Mouse (Mus musculus) layer of hippocampus, postnatal 36 days (tissue): ENCODE measurements at regions not wholly inside any gene's neighbourhood (a gene's known extent, or its start where the extent isn't known, plus 50 kb on each side); places are given as distances from the start of the nearest gene placed in this dataset.

Experiments used
- DNase-seq, 2 experiments: peaks; one replicate each; pipeline ENCODE4 v3.0.0; 2022

DNA sequence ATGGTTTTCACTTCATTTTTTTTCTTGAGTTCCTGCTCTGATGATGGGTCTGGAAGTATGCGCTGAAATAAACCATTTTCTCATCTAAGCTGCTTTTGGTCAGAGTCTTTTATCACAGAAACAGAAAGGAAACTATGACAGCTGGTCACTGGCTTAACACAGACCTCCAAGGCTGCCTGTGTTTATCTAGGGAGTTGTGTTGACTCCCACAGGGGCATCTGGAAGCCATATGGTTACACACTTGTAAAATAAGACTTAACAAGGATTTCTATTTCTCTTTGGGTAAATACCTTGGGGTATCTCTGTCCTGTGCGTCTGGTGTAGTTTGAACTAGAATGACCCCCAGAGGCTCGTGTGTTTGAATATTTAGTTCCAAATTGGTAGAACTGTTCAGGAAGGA is 315.5 kb upstream of the Kazn start:
- peak in 1 of 2 experiments; percentile 5 for DNase-seq

DNA sequence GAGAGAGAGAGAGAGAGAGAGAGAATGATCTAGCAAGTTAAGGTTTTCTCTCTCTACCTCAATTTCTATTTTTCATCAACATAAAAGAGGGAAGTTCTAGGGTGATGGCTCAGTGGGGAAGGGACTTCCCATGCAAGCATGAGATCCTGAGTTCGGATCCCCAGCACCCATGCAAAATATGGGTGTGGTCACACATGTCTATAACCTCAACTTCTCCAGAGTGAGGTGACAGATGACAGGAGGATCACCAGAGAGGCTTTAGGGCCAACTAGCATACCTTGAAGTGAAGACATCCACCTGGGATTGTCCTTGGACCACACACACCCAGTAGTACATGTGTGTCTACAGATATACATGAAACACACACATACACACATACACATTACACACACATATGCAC is 306.7 kb upstream of the Kazn start:
- DNase-seq = no peak

DNA sequence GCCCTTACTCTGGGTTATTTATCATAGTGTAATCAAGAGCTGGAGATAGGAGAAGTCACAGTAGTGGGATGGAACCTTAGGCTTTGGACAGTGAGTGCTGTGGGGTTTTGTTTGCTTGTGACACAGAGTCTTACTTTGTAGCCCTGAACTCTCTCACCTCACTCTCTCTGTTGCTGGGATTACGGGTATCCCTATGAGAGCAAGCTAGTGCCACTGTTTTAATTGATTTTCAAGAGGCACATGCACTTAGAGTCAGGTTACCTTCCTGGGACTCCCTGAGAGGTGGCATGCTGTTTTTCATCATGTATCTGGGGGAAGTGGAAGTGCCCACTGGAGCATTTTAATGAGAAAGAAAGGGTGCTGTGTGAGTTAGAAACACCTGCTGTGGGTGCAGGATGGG is 306.0 kb upstream of the Kazn start:
- DNase-seq = no peak

DNA sequence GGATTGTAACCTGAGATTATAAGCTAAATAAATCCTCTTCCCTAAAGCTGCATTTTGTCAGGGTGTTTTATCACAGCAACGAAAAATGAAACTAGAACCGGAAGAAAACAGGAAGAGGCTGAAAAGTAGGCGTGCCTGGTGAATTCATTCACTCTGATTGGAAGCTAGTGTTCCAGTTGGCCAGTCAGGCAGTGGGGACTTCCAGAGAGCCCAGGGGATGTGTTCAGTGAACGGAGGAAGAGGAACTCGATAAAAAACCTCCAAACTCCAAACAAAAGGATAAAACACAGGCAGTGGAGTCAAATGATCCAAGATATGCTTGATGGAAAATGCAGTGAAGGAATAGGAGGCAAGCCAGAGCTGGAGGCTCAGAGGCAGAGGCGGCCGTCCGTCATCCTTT is 305.5 kb upstream of the Kazn start:
- no peak for DNase-seq

DNA sequence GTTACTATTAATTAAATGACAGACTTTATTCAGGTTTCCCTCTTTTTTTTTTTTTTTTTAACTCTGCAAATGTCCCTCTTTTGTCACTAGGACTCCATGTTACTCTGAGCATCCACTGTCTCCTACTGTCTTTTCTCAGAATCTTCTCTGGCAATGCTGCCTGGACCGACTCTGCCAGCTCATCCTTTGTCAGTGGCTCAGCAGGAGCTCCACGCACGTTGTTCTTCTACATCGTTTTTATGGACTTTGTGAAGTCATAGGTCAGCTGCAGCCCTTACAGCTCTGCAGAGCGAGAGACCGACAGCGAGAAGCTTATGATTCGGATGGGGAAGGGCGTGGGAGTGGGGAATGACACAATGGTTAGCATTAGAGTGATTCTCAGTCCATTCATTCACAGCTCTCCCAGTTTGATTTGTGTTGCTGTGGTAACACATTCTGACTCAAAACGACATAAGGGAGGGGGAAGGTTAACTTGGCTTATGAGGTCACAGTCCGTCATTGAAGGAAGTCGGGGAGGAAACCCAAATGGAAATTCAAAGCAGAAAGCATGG is 300.1 kb upstream of the Kazn start:
- peak in 1 of 2 experiments; percentile 22 for DNase-seq

DNA sequence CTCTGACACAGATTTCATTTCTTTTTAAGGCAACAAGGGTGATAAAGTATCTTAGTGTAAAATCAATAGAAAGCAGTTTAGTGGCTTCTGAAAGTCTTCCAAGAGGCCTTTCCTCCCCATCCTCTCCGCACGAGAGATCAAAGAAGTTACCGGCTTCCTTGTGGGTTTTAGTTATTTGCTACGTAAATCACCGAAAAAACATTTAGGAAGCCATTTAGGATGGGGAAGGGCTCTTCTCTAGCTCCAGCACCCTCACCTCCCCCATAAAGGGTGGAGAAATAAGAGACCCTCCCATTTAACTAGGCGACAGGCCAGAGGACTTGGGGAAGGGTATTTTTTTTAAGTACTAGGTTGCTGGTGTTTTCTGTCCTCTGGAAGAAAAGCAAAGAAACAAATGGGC is 287.9 kb upstream of the Kazn start:
- DNase-seq = no peak

DNA sequence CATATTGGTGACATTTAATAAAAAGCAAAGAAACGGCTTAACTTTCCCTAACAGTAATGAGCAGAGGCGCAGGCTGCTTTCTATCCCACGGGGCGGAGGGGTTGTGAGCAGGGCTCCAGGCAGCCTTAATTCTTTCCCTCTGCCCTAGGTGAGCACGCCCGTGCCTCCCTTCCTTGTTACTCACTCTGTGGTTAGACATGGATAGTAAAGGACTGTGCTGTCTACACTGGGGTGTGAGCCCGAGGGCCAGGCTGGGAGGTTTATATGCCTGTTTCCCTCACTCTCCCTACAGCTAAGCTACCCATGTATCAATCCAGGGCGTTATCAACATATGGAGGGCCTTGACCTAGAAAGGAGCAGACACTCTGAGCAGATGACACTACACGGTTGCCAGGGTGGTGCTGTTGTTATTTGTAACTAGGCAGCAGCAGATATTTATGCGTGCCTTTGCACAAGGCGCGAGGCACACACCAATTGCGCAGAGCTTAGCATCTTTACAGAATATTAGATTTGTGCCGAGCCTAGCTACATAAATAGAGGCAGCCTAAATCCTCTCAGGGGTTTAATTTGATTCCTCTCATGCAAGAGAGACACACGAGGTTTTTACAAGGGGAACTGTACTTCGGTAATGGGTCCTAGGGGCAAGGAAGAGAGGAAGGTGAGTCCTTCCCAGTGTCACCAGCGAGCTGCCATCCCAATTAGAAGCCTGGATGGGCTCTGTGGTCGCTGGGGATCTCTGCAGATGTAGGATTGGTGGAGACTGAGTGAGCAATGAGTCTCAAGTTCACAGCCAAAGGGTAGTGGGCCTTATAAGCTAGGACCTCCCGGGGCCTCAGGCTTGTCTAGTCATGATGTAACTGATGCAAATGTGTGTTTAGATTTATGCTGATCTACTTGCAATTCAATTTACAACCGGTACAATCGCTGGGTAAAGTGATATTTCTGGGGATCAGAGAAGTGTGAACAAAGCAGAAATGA is 278.6 kb upstream of the Kazn start:
- DNase-seq = peak; percentile 8 to 23

DNA sequence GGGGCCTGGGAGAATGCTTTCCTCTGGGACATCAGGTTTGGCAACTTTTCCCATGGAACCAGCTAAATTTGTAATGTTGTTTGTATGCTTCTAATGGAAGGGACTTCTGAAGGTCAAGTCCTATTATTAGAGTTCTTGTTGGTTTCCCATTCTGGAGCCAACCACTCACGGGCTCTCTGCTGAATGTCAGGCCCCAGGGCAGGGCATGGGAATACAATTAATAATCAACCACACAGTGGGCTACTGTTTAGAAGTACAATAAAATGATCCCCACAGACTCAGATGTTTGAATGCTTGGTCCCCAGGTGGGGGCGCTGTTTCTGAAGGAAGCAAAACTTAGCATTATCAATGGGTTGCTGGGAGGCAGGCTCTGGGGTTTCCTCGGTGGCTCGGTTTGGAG is 275.6 kb upstream of the Kazn start:
- no peak for DNase-seq

DNA sequence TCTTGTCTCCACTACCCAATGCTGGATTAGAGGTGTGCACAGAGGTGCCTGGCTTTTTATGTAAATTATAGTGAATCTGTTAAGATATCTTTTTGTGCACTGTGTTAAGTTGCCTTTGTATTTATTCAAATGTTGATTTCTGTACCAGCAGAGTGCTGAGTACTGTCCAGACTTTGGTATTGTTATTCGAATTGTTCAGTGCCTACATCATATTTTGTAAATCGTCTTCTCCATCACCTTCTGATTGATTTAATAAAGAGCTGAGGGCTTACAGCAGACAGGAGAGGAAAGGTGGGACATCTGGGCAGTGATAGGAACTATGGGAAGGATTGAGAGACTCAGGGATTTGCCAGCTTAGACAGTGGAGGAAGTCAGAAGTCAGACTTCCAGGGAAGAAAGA is 270.2 kb upstream of the Kazn start:
- DNase-seq = no peak

DNA sequence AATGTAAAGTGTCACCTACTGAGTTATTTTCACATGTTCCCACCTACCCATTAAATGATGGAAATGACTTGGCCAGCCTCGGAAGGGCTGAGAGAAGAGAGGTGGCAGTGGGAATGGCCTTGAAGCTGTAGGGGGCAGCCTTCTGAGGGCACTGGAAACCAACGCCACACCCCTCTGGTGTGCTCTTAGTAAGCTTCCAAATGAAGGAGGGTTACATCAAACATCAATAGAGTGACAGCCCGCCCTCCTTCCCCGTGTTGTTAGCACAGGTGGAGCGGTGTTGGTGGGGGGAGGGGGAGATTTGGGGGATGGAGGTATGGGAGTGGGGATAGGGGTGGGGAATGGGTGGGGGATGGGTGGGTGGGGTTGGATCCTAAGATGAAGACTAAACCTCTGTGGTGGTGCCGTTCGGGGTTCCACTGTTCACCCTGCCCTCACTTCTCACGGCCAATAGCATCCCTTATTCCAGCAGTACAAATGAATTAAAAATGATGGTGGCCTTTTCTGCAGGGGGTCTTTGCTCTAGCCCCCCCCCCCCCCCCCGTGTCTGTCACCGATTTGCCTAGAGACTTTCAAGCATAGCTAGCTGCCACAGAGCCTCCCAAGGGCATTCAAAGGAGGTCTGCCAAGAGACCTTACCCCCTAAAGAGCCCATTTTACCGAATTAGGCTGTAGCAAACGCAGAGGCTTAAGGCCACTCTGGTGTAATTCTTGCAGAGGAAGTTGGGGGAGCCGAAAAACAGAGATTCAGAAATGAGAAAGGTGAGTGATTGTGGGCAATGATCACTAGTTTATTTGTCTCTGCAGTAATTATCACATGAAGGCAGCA is 267.4 kb upstream of the Kazn start:
- DNase-seq = no peak

DNA sequence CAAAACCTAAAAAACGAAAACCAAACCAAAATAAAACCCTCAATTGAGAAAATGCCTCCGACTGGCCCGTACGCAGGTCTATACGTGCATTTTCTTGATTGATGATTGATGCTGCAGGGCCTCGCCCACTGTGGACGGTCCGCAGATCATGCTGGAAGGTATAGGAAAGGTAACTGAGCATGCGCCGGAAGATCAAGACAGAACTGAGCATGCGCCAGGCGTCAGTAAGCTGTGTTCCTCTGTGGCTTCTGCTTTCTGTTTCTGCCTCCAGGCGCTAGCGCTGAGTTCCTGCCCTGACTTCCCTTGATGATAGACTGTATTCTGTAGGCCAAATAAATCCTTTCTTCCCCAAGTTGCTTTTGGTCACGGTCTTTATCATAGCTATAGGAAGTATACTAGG is 264.6 kb upstream of the Kazn start:
- DNase-seq = no peak

DNA sequence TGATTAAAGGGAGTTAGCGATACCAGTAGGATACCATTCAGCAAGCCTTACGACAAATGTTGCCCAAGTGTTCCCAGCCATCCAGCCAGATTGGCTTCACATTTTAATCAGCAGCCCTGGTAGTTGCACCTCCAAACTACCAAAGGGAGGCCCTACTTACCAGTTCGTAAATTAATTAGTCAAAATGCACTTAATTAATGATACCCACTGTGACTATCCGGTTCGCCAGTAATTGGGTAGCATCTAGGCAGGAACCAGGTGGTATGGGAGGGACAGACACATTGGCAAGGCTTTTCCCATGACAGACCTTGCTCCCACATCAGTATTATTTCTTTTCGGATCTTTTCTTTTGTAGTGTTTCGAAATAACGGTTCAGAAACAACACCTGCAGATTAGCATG is 262.0 kb upstream of the Kazn start:
- no peak for DNase-seq

DNA sequence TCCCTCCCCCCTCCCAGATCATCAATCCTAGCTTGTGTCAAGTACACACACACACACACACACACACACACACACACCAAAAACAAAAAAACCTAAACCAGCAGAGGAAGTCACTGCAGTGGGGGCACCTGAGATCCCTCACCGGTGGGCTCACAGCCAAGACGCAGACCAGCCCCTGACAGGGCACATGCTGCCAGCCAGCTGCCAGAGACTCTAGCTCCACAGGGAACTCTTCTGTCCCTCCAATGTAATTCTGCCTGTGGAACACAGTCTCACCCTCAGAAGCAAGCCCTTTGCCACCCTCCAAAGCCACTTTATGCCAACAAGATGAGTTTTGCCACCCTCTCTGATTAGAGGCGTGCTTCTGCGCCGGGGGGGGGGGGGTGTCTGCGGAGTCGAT is 261.3 kb upstream of the Kazn start:
- no peak for DNase-seq

DNA sequence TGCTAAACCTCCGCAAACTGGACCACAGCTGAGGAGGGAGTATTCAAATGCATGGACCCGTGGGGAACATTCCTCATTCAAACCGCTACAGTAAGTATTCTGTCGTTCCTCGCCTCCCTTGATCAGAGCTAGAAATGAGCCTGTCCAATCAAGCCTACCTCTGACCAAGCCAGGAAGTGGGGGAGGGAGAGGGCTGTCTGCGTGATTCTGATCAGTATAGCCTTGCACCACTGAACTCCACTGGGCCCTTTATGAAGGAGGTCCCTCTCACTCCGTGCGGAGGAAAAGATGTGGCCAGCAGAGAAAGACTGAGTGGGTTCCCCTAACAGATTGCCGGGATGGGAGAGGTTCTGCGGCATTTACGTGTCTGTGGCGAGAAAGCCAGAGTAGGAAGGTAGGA is 257.4 kb upstream of the Kazn start:
- no peak for DNase-seq

DNA sequence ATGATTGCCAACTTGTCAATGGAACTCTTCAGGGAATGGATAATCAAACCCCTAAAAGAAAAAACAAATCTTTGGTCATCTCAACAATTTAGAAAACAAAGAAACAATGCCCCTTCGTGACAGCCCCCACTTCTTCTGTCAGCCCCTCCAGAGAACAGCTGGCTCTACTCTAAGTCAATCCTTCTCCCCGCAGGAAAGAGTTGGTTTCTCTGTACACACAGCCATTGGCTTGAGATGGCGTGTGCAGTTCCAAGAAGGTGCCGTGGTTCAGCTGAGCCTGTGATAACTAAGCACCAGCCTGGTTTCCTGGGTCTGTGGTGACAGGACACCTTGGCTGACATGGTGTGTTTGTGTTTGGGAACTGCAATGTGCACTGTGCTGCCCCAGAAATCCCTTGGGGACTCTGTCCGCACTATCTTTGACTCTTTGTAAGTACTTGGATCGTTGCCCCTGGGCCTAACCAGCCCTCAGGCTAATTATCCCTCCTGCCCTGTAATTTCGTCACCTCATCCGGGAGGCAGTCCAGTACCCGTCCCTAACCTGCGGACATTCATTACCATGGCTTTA is 253.8 kb upstream of the Kazn start:
- DNase-seq = no peak

DNA sequence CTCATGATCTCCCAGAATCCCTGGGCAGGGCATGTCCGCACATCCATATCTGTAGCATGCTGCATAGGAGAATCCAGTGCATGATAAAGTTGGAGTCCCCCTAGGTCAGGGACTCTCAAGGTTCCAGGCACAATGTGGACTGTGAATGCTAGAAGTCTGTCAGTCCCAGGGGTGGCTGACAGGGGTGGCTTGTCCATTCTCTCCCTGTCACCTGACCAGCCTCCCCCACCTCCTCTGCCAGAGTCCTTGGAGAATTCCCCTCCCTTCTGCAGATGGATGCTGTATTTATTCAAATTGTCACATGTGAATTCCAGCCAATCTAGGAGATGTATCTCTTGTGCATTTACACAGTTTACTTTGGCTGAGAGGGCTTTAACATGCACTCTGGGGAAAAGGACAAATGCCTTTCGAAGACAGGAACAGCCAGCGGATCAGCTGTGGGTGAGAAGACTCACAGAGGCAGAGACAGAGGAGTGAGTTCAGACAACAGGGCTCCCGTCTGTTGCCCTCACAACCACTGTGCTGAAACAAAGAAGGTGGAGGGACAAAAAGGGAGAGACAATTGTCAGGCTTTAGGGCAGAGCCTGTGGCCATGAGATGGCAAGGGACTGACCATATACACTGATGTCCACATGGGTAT is 246.7 kb upstream of the Kazn start:
- no peak for DNase-seq

DNA sequence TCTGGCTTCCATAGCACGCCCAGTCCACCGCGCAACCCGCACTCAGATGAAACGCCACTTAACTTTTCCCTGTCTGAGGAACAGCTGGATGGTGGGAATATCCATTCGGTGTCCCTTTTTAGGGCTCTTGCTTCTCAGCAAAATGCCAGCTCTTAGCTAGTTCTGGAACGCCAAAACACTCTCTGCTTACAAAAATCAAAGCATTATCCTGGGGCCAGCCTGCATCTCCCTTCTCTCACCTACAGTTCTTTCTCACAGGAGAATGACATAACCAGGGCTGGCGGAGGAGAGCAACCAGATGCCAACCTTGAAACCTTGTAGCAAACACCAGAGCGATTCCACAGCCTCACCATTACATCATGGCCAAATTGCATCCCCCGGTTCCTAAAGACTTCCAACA is 236.4 kb upstream of the Kazn start:
- DNase-seq = no peak

DNA sequence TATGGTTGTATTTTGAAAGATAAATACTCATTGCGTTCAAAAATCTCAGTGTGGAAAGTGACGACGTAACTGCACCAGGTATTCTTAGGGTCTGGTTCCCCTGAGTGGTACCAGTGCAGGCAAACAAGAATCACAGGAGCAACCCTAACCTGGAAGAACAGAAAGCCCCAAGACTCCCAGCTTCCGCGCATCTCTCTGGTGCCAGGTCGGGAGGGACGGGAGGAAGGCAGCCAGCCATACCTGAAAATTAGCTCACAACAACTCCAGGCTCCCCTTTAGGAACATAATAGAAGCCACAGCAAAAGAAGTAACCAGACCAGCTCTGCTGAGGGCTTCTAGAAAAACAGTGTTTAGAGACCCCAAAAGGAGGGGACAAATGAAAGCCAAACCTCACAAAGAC is 235.4 kb upstream of the Kazn start:
- no peak for DNase-seq

DNA sequence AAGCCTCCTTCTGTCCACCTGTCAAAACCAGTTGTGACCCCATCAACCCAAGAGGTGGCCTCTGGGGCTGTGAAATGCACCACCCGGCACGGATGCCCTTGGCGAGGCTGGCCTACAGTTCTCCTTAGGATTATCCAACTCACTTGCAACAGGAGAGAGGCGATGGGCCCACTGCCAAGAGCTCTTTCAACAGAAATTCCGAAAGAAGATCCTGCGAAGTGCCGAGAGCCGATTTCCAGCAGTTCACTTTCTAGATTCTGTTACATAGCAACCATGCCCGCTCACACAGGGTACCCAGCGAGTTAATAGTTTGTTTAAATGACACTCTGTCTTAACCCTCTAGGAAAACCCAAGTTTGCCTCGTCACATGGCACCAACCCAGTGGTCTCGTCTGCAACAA is 234.8 kb upstream of the Kazn start:
- peak; percentile 26 to 35 for DNase-seq

DNA sequence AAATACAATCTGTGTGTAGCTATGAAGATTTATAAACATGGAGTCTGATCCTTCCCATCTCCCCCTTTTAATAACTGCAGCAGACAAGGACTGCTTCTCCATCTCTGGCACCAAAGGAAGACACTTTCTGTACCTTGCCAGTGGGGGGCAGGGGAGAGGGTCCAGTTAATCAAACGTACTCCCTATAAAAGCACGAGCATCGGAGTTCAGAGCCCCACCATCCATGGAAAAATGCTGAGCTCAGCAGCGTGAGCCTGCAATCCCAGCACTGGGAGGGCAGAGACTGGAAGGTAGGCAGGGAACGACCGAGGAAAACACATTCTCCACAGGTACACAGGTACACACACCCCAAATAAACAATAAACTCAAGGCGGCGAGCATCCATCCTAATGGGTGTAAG is 234.1 kb upstream of the Kazn start:
- DNase-seq = no peak

DNA sequence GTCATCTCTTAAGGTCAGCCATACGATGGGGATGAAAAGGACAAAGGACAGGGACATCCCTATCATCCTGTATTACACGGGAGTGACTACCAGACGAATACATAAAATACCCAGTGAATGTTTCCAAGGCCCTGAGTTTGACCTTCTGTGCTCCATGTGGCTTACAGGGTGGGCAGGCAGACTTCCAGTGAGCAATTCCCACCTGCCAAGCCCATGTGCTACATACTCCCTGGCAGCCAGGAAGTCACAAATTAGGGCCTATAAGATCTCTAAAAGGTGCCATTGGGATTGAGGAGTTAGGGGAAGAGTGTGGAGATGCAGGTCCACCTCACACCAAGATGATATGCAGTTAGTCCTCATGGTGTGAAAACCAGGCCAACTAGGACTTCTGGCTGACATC is 233.1 kb upstream of the Kazn start:
- no peak for DNase-seq

DNA sequence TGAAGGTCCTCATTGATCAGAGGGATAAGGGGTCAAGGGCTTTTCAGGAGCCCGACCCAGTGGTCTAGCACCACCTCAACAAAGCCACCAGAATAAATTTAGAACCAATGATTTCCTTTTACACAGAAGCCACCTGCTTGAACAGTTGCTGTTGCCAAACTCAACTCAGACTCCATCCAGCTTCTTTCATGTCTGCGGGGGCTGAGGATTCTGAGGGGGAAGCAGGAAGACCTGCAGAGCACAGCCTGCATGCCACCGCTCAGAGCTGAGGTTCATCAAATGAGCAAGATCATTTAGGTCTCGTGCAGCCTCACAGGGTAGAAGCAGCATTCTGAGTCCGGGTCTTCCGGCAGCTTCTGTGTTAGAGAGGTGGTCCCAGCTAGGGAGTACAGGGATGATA is 231.6 kb upstream of the Kazn start:
- DNase-seq = peak in 1 of 2 experiments; percentile 30

DNA sequence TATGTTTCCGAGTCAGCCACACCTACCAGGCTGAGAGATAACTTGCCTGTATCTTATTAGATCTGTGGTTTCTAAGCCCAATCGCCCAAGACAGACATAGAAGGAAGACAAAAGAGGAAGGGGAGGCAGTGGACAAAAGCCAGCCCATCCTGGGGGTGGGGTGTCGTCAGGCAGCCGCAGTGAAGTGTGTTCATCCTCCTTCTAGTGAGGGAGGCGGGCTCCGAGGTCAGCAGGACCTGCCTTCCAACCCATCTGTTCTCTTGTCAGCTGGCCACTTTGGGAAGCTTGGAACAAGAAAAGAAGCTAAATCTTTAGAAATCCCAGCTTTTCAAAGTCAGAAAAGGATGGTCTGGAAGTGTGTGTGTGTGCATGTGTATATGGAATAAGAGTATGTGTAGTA is 228.7 kb upstream of the Kazn start:
- DNase-seq = no peak
